8 mouse cellular contexts compared by ENCODE assay signal in the genomic region with DNA sequence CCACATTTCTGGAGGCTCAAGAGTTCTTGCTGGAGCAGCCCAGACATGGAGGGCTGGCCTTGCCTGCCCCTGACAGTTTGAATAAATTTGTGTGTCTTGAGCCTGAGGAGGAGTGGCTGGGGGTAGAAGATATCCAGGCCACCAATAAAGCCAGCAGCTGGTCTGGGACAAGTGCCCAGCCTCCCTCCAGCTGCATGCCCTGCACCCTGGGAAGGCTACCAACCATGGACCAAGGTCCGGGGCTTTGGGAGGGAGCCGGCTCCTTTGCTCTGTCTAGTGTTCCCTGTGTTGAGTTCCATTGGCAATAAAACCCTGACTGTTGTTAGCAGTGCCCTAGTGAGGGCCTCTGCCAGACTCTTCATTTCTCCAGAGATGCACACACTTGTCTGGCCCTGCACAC. TPM values are rescaled to one million over a fixed set of nuclear protein-coding genes. Genes with fewer than 3 reads are reported as not detected.
DNase-seq lines count a peak whose midpoint lies in the region; ATAC-seq lines count a peak whose summit lies in the region.

No protein-coding gene starts in this region.

- no peak overlapping the region for H3K9ac ChIP-seq in neural tube, embryonic 13.5 days
- H3K9ac ChIP-seq in hindbrain, embryonic 16.5 days (ENCODE audit: low read depth, low read length), result no peak overlapping the region; the same call in 1 of the 2 replicates
- H3K9ac ChIP-seq in limb, embryonic 13.5 days, result no peak overlapping the region

- no peaks in the 10 kb centered on the region for H3K27me3 ChIP-seq in neural tube, embryonic 13.5 days
- no peaks in the 10 kb centered on the region for H3K27me3 ChIP-seq in hindbrain, embryonic 16.5 days (replicated peaks; ENCODE audit: control insufficient read depth, insufficient read depth, low read length)
- no peaks in the 10 kb centered on the region for H3K27me3 ChIP-seq in limb, embryonic 13.5 days

- peak; percentile 68 to 84 for DNase-seq in adrenal gland, adult (ENCODE audit: inconsistent age in 2 of 2, low spot score in 1 of 2)
- DNase-seq in adrenal gland, postnatal 4 days (ENCODE audit: low spot score in 2 of 2), result no peak
- DNase-seq in neural tube, embryonic 10.5 days (ENCODE audit: extremely low spot score, low spot score), result no peak
- DNase-seq in spleen, postnatal 10 days (ENCODE audit: low spot score in 2 of 2), result no peak

- H3K9me3 ChIP-seq in neural tube, embryonic 13.5 days, result no peaks in the 10 kb centered on the region
- no peaks in the 10 kb centered on the region for H3K9me3 ChIP-seq in hindbrain, embryonic 16.5 days (ENCODE audit: control insufficient read depth, low read length)
- no peaks in the 10 kb centered on the region for H3K9me3 ChIP-seq in limb, embryonic 13.5 days

- H3K27ac ChIP-seq in neural tube, embryonic 13.5 days (replicated peaks), result peak overlapping the region; percentile 64
- H3K27ac ChIP-seq in hindbrain, embryonic 16.5 days (ENCODE audit: low read depth, low read length), result peak overlapping the region; percentile 9; the same call in 1 of the 2 replicates
- H3K27ac ChIP-seq in limb, embryonic 13.5 days, result peak overlapping the region; percentile 52; the same call in 1 of the 2 replicates

- peaks cover 51% of the 10 kb centered on the region for H3K36me3 ChIP-seq in neural tube, embryonic 13.5 days
- peaks cover 33% of the 10 kb centered on the region for H3K36me3 ChIP-seq in hindbrain, embryonic 16.5 days (ENCODE audit: control insufficient read depth, insufficient read depth, low read length)
- peaks cover 54% of the 10 kb centered on the region for H3K36me3 ChIP-seq in limb, embryonic 13.5 days

- H3K4me3 ChIP-seq in neural tube, embryonic 13.5 days, result no peak overlapping the region
- H3K4me3 ChIP-seq in hindbrain, embryonic 16.5 days (ENCODE audit: low read length), result no peak overlapping the region
- H3K4me3 ChIP-seq in limb, embryonic 13.5 days, result no peak overlapping the region

- H3K4me2 ChIP-seq in neural tube, embryonic 13.5 days, result no peak overlapping the region
- no peak overlapping the region for H3K4me2 ChIP-seq in hindbrain, embryonic 16.5 days (ENCODE audit: low read length)
- H3K4me2 ChIP-seq in limb, embryonic 13.5 days (replicated peaks), result no peak overlapping the region

- ATAC-seq in neural tube, embryonic 13.5 days (ENCODE audit: low read depth), result no peak
- ATAC-seq in hindbrain, embryonic 16.5 days, result peak; percentile 35; the same call in 1 of the 2 replicates
- no peak for ATAC-seq in limb, embryonic 13.5 days (ENCODE audit: low FRiP score, low read depth)
- ATAC-seq in CD4-positive, CD25-positive, alpha-beta regulatory T cell, adult 4 months, result no peak

- peaks cover 20% of the 10 kb centered on the region for H3K4me1 ChIP-seq in neural tube, embryonic 13.5 days (replicated peaks)
- H3K4me1 ChIP-seq in hindbrain, embryonic 16.5 days (ENCODE audit: control insufficient read depth, insufficient read depth, low read depth, low read length), result peaks cover 15% of the 10 kb centered on the region
- H3K4me1 ChIP-seq in limb, embryonic 13.5 days, result peaks cover 9% of the 10 kb centered on the region

- WGBS in neural tube, embryonic 13.5 days, result 44% methylated on average over 2 of the region's 2 CpGs
- 61% methylated on average over 2 of the region's 2 CpGs for WGBS in hindbrain, embryonic 16.5 days
- 59% methylated on average over 2 of the region's 2 CpGs for WGBS in limb, embryonic 13.5 days

RNA-seq across cellular contexts. Expression of a gene that starts 29.2 kb away (rescaled TPM):
- 10 to 100 TPM; 61.4 to 64.1 TPM for total RNA-seq in adrenal gland, postnatal 4 days (2021)
- polyA plus RNA-seq in neural tube, embryonic 13.5 days (2015; fragmentation: Nextera tagmentation; extraction: Ambion mirVana), result 77.5 and 78.5 TPM in 2 replicates
- polyA plus RNA-seq in hindbrain, embryonic 16.5 days (2015; fragmentation: Nextera tagmentation; extraction: Ambion mirVana), result 70.9 and 81.1 TPM in 2 replicates
- 40.9 and 43.7 TPM in 2 replicates for polyA plus RNA-seq in limb, embryonic 13.5 days (2015; fragmentation: Nextera tagmentation; extraction: Ambion mirVana)
- 10 to 100 TPM; 17.8 to 22.1 TPM for polyA plus RNA-seq in CD4-positive, CD25-positive, alpha-beta regulatory T cell, adult 4 months (2017; shearing (Covaris generic))

RNA-seq across cellular contexts. Expression of a gene that starts 29.4 kb away (rescaled TPM):
- total RNA-seq in adrenal gland, postnatal 4 days (2021), result 10 to 100 TPM; 16.3 to 23.6 TPM
- 17.1 and 22.3 TPM in 2 replicates for polyA plus RNA-seq in neural tube, embryonic 13.5 days (2015; fragmentation: Nextera tagmentation; extraction: Ambion mirVana)
- 34.3 and 35.3 TPM in 2 replicates for polyA plus RNA-seq in hindbrain, embryonic 16.5 days (2015; fragmentation: Nextera tagmentation; extraction: Ambion mirVana)
- polyA plus RNA-seq in limb, embryonic 13.5 days (2015; fragmentation: Nextera tagmentation; extraction: Ambion mirVana), result 8.6 and 8.8 TPM in 2 replicates
- 10 to 100 TPM; 11.0 to 12.1 TPM for polyA plus RNA-seq in CD4-positive, CD25-positive, alpha-beta regulatory T cell, adult 4 months (2017; shearing (Covaris generic))

Comparison
In these comparisons a context has a peak if more than half of its experiments do, and no peak if none do; other contexts are left out.
1. DNase-seq: peak in adrenal gland, adult (2 of 2); none in adrenal gland, postnatal 4 days (0 of 2), neural tube, embryonic 10.5 days (single experiment) and spleen, postnatal 10 days (0 of 2).
2. H3K27ac ChIP-seq: peak in every context shown above with its lines; median percentile 64 in neural tube, embryonic 13.5 days; 52 in limb, embryonic 13.5 days; 9 in hindbrain, embryonic 16.5 days.